Mouse (Mus musculus) lung, postnatal 0 days (tissue): Measurements from ENCODE around the gene Rplp0.

Experiments
- CTCF ChIP-seq: IDR thresholded peaks from 2 replicates; pipeline ENCODE4 v1.5.1; 2016; ENCODE audit warnings: antibody characterized with exemption, mild to moderate bottlenecking
- EP300 ChIP-seq: IDR thresholded peaks from 2 replicates; pipeline ENCODE4 v1.6.1; 2016; ENCODE audit warnings: antibody characterized with exemption, mild to moderate bottlenecking, control low read depth

GRCm38 (mm10) chr5:115564737-115565393 lies 5.6 kb downstream of the Rplp0 start, which contains the start of gene Gcn1l1:
- TF ChIP-seq EP300, result no peak
- peak; percentile 69 for TF ChIP-seq CTCF
